Mouse (Mus musculus) stomach, postnatal 0 days (tissue): Measurements from ENCODE around the gene Tssc4.

ENCODE experiments used
- CTCF ChIP-seq: IDR thresholded peaks from 2 replicates; pipeline ENCODE4 v1.5.1; 2016; ENCODE audit warnings: antibody characterized with exemption, low read depth, mild to moderate bottlenecking, moderate library complexity
- EP300 ChIP-seq: optimal IDR thresholded peaks from 2 replicates; pipeline ENCODE3; 2016; ENCODE audit warnings: antibody characterized with exemption

DNA sequence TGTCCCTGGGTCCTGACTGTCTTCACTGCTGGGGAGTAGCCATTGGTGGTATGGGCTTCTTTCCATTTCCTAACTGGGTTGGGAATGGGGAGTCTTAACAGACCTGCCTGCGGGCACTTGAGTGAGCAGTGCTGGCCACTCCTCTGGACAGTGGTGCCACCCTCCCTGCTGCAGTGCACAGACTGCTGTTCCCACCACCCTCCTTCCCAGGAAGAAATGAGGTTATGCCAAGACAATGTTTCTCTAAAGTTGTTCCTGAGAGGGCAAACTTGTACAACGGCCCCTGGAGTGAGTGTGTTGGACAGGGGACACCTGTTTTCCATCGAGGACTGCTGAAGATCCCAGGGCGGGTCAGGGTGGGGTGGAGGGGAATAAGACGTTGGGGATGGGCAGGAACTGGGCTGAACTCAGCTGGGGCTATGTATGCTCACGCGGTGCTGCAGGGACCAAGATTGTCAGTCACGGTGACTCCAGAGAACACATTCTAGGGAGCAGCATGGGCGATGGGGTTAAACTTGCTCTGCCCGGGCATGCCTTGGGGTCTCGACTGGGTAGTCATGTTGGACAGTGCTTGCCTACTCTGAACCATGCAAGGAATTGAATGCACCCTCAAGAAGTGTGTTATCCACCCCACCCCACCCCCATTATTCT is 15.0 kb upstream of the Tssc4 start:
- no peak for TF ChIP-seq CTCF
- no peak for TF ChIP-seq EP300
